Mouse (Mus musculus): Measurements from ENCODE around the gene Lbr.

GRCm38 (mm10) chr1:181889670-181890069, 46.8 kb upstream of the Lbr start:
- TF ChIP-seq HCFC1 (IDR thresholded peaks at IDR 0.05; ENCODE audit: borderline replicate concordance, insufficient read depth, low read length), result no peak
- no peak for TF ChIP-seq ZNF384 (IDR thresholded peaks at IDR 0.05; ENCODE audit: low read depth, low read length)
- no peak for TF ChIP-seq MAFK (IDR thresholded peaks at IDR 0.05; ENCODE audit: insufficient read depth, low read depth, low read length)
